Mouse (Mus musculus) forebrain, embryonic 16.5 days (tissue): Measurements from ENCODE around the gene Cyp27a1. TPM values are rescaled to one million over a fixed set of nuclear protein-coding genes. Genes with fewer than 3 reads are reported as not detected.

Experiments
- ATAC-seq: fragments of 200-750 bp; cut with Nextera tagmentation; 2 replicates; pipeline ENCODE4 v1.8.0; 2017; ENCODE audit warnings: mild to moderate bottlenecking, moderate library complexity
- H3K27ac ChIP-seq: fragments of 300-500 bp; sonication (generic); 2 replicates; pipeline ENCODE4 v1.5.1; 2014; ENCODE audit warnings: low read length, control low read depth
- H3K27me3 ChIP-seq: fragments of 300-500 bp; sonication (generic); replicated peaks from 2 replicates; pipeline ENCODE4 v1.6.1; 2014; ENCODE audit warnings: low read length; ENCODE audit not compliant: control insufficient read depth, insufficient read depth
- H3K36me3 ChIP-seq: fragments of 300-500 bp; sonication (generic); 2 replicates; pipeline ENCODE4 v1.6.1; 2014; ENCODE audit not compliant: control insufficient read depth, insufficient read depth
- H3K4me1 ChIP-seq: fragments of 300-500 bp; sonication (generic); replicated peaks from 2 replicates; pipeline ENCODE4 v1.6.1; 2014; ENCODE audit warnings: low read length; ENCODE audit not compliant: control insufficient read depth, insufficient read depth
- H3K4me2 ChIP-seq: fragments of 300-500 bp; sonication (generic); 2 replicates; pipeline ENCODE4 v1.6.1; 2014; ENCODE audit warnings: mild to moderate bottlenecking, low read length, control low read depth
- H3K4me3 ChIP-seq: fragments of 300-500 bp; sonication (generic); replicated peaks from 2 replicates; pipeline ENCODE4 v1.5.1; 2014; ENCODE audit warnings: mild to moderate bottlenecking, low read length, control low read depth
- H3K9ac ChIP-seq: fragments of 300-500 bp; sonication (generic); replicated peaks from 2 replicates; pipeline ENCODE4 v1.6.1; 2014; ENCODE audit warnings: low read depth, low read length, control low read depth
- H3K9me3 ChIP-seq: fragments of 300-500 bp; sonication (generic); 2 replicates; pipeline ENCODE4 v1.6.1; 2016; ENCODE audit warnings: low read length; ENCODE audit not compliant: control insufficient read depth
- WGBS: fragments of 180-500 bp; shearing (Covaris S2); extraction: QIAGEN DNeasy Blood & Tissue Kit; methylation state at CpG from one replicate; pipeline ENCODE4 v1.1.7; 2014; 5-methylcytosine and 5-hydroxymethylcytosine counted together
- polyA plus RNA-seq: library from polyadenylated mRNA; unstranded; fragments of >200 nt; fragmentation: Nextera tagmentation; extraction: Ambion mirVana; gene quantifications from 2 replicates; pipeline ENCODE4 v1.2.1, GENCODE M21; 2015

Gene Cyp27a1
- polyA plus RNA-seq, 1 experiment from 2014 or later: 0.94 TPM

GRCm38 (mm10) chr1:74752150-74752549, 38.8 kb downstream of the Cyp27a1 start:
- no peak overlapping the region for H3K4me2 ChIP-seq
- H3K9me3 ChIP-seq: no peaks in the 10 kb centered on the region
- no peak overlapping the region for H3K27ac ChIP-seq
- H3K27me3 ChIP-seq: 0 out of 2 replicates have a peak, but pooled peaks cover 2% of the 10 kb centered on the region
- 86% methylated on average over 8 of the region's 8 CpGs for WGBS
- H3K4me3 ChIP-seq: no peak overlapping the region
- no peak overlapping the region for H3K9ac ChIP-seq
- 0 out of 2 replicates have a peak, but pooled peaks cover 3% of the 10 kb centered on the region for H3K4me1 ChIP-seq
- no peak for ATAC-seq
- H3K36me3 ChIP-seq: no peaks in the 10 kb centered on the region

- H3K27ac ChIP-seq: no peak overlapping the region
- WGBS: 100% methylated on average over 3 of the region's 3 CpGs
These were observed 39.5 kb downstream of the Cyp27a1 start for GRCm38 (mm10) chr1:74752833-74753232.

GRCm38 (mm10) chr1:74753266-74753974, 40.0 kb downstream of the Cyp27a1 start:
- no peaks in the 10 kb centered on the region for H3K9me3 ChIP-seq
- 0 out of 2 replicates have a peak, but pooled peaks cover 3% of the 10 kb centered on the region for H3K27me3 ChIP-seq
- H3K9ac ChIP-seq: no peak overlapping the region
- ATAC-seq: no peak
- H3K4me3 ChIP-seq: no peak overlapping the region
- H3K4me1 ChIP-seq: 0 out of 2 replicates have a peak, but pooled peaks cover 3% of the 10 kb centered on the region
- H3K27ac ChIP-seq: no peak overlapping the region
- WGBS: 89% methylated on average over 8 of the region's 8 CpGs
- H3K36me3 ChIP-seq: no peaks in the 10 kb centered on the region
- H3K4me2 ChIP-seq: no peak overlapping the region

More at GRCm38 (mm10) chr1:74752833-74753232, 39.5 kb downstream of the Cyp27a1 start:
- Histone ChIP-seq H3K27me3 (0 out of 2 replicates have a peak, but pooled peaks cover 2% of the 10 kb centered on the region), H3K9me3 (no peaks in the 10 kb centered on the region), H3K4me2 (no peak overlapping the region), H3K4me1 (0 out of 2 replicates have a peak, but pooled peaks cover 3% of the 10 kb centered on the region), H3K36me3 (no peaks in the 10 kb centered on the region), H3K9ac (no peak overlapping the region), H3K4me3 (no peak overlapping the region)
- no peak for ATAC-seq

GRCm38 (mm10) chr1:74754175-74754785, 40.9 kb downstream of the Cyp27a1 start:
- no peak overlapping the region for H3K9ac ChIP-seq
- 0 out of 2 replicates have a peak, but pooled peaks cover 7% of the 10 kb centered on the region for H3K27me3 ChIP-seq
- no peak for ATAC-seq
- H3K4me1 ChIP-seq: no peaks in the 10 kb centered on the region
- no peak overlapping the region for H3K4me2 ChIP-seq
- WGBS: 83% methylated on average over 5 of the region's 5 CpGs
- H3K36me3 ChIP-seq: no peaks in the 10 kb centered on the region
- no peak overlapping the region for H3K4me3 ChIP-seq
- no peaks in the 10 kb centered on the region for H3K9me3 ChIP-seq
- H3K27ac ChIP-seq: no peak overlapping the region

GRCm38 (mm10) chr1:74759773-74760172, 46.4 kb downstream of the Cyp27a1 start:
- H3K4me3 ChIP-seq: no peak overlapping the region
- H3K9me3 ChIP-seq: no peaks in the 10 kb centered on the region
- 28% methylated on average over 4 of the region's 4 CpGs for WGBS
- no peak overlapping the region for H3K27ac ChIP-seq
- no peak overlapping the region for H3K9ac ChIP-seq
- H3K36me3 ChIP-seq: no peaks in the 10 kb centered on the region
- no peak overlapping the region for H3K4me2 ChIP-seq
- 0 out of 2 replicates have a peak, but pooled peaks cover 16% of the 10 kb centered on the region for H3K27me3 ChIP-seq
- ATAC-seq: no peak
- no peaks in the 10 kb centered on the region for H3K4me1 ChIP-seq

GRCm38 (mm10) chr1:74763081-74763480, 49.7 kb downstream of the Cyp27a1 start:
- Histone ChIP-seq H3K4me2 (no peak overlapping the region), H3K4me1 (no peaks in the 10 kb centered on the region), H3K36me3 (no peaks in the 10 kb centered on the region), H3K27me3 (peaks cover 24% of the 10 kb centered on the region; the same call in 1 of the 2 replicates), H3K9me3 (no peaks in the 10 kb centered on the region), H3K4me3 (no peak overlapping the region), H3K27ac (no peak overlapping the region), H3K9ac (no peak overlapping the region)
- ATAC-seq: no peak
- WGBS: 6% methylated on average over 6 of the region's 6 CpGs

GRCm38 (mm10) chr1:74770727-74771466, 57.5 kb downstream of the Cyp27a1 start:
- peaks cover 26% of the 10 kb centered on the region for H3K4me1 ChIP-seq
- peaks cover 68% of the 10 kb centered on the region for H3K27me3 ChIP-seq
- no peak overlapping the region for H3K27ac ChIP-seq
- H3K9me3 ChIP-seq: no peaks in the 10 kb centered on the region
- under 1% methylated on average over 35 of the region's 35 CpGs for WGBS
- H3K36me3 ChIP-seq: no peaks in the 10 kb centered on the region
- ATAC-seq: no peak
- H3K4me2 ChIP-seq: peak overlapping the region; percentile 72
- H3K9ac ChIP-seq: no peak overlapping the region
- peak overlapping the region; percentile 48 for H3K4me3 ChIP-seq

- no peak for ATAC-seq
- Histone ChIP-seq H3K4me2 (peak overlapping the region; percentile 72), H3K27ac (no peak overlapping the region), H3K4me3 (peak overlapping the region; percentile 48), H3K9me3 (no peaks in the 10 kb centered on the region), H3K4me1 (peaks cover 26% of the 10 kb centered on the region), H3K27me3 (peaks cover 68% of the 10 kb centered on the region), H3K36me3 (no peaks in the 10 kb centered on the region), H3K9ac (peak overlapping the region; percentile 50)
- WGBS: under 1% methylated on average over 26 of the region's 26 CpGs
These were observed 58.1 kb downstream of the Cyp27a1 start for GRCm38 (mm10) chr1:74771467-74771844.

- peaks cover 68% of the 10 kb centered on the region for H3K27me3 ChIP-seq
- H3K9ac ChIP-seq: peak within 1 kb of the TSS; percentile 50
- peak within 1 kb of the TSS; percentile 72 for H3K4me2 ChIP-seq
- no peaks in the 10 kb centered on the region for H3K9me3 ChIP-seq
- no peaks in the 10 kb centered on the region for H3K36me3 ChIP-seq
- no peak within 1 kb of the TSS for H3K27ac ChIP-seq
- no peak for ATAC-seq
- WGBS: 0% methylated on average over 1 of the region's 8 CpGs
- H3K4me1 ChIP-seq: peaks cover 26% of the 10 kb centered on the region
- H3K4me3 ChIP-seq: peak within 1 kb of the TSS; percentile 48
These were observed 58.3 kb downstream of the Cyp27a1 start, which contains the start of gene Wnt6 for GRCm38 (mm10) chr1:74771845-74771930. TSS of gene Wnt6 (plus strand) at chr1:74771892.
